Mouse (Mus musculus) neural tube, embryonic 11.5 days (tissue): ENCODE results near the gene H2al1g. TPM values are rescaled to one million over a fixed set of nuclear protein-coding genes. Genes with fewer than 3 reads are reported as not detected.
"Not testable (repeated sequence)": the region's sequence is repeated elsewhere in the genome, so short reads cannot be mapped to it uniquely, and the experiment has no call there.

Experiments
- ATAC-seq: fragments of 200-750 bp; cut with Nextera tagmentation; 2 replicates; pipeline ENCODE4 v1.8.0; 2017; ENCODE audit warnings: moderate number of reproducible peaks, mild to moderate bottlenecking, moderate TSS enrichment, moderate library complexity; ENCODE audit not compliant: insufficient read depth, low FRiP score, low TSS enrichment
- DNase-seq: peaks from one replicate; pipeline ENCODE4 v3.0.0-alpha.2; 2015; ENCODE audit warnings: low spot score
- H3K27ac ChIP-seq: fragments of 300-500 bp; sonication (generic); 2 replicates; pipeline ENCODE4 v1.5.1; 2014; ENCODE audit warnings: low read depth, mild to moderate bottlenecking, low read length
- H3K27me3 ChIP-seq: fragments of 300-500 bp; sonication (generic); 2 replicates; pipeline ENCODE4 v1.6.1; 2014; ENCODE audit warnings: mild to moderate bottlenecking, low read length, mixed read lengths; ENCODE audit not compliant: control insufficient read depth, insufficient read depth
- H3K36me3 ChIP-seq: fragments of 300-500 bp; sonication (generic); 2 replicates; pipeline ENCODE4 v1.6.1; 2014; ENCODE audit warnings: mild to moderate bottlenecking, low read length, moderate library complexity, mixed read lengths; ENCODE audit not compliant: control insufficient read depth, insufficient read depth
- H3K4me1 ChIP-seq: fragments of 300-500 bp; sonication (generic); 2 replicates; pipeline ENCODE4 v1.6.1; 2014; ENCODE audit warnings: low read length, mixed read lengths; ENCODE audit not compliant: control insufficient read depth, insufficient read depth
- H3K4me2 ChIP-seq: fragments of 300-500 bp; sonication (generic); 2 replicates; pipeline ENCODE4 v1.6.1; 2014; ENCODE audit warnings: low read depth, mild to moderate bottlenecking, moderate library complexity
- H3K4me3 ChIP-seq: fragments of 300-500 bp; sonication (generic); 2 replicates; pipeline ENCODE4 v1.5.1; 2014; ENCODE audit warnings: low read depth, low read length
- H3K9ac ChIP-seq: fragments of 300-500 bp; sonication (generic); 2 replicates; pipeline ENCODE4 v1.6.1; 2014; ENCODE audit warnings: mild to moderate bottlenecking, low read length
- H3K9me3 ChIP-seq: fragments of 300-500 bp; sonication (generic); 2 replicates; pipeline ENCODE4 v1.6.1; 2016; ENCODE audit warnings: low read length; ENCODE audit not compliant: control insufficient read depth
- WGBS: fragments of 180-500 bp; shearing (Covaris S2); extraction: QIAGEN DNeasy Blood & Tissue Kit; methylation state at CpG from one replicate; pipeline ENCODE4 v1.1.7; 2014; 5-methylcytosine and 5-hydroxymethylcytosine counted together
- polyA plus RNA-seq: library from polyadenylated mRNA; unstranded; fragments of >200 nt; fragmentation: Nextera tagmentation; extraction: Ambion mirVana; gene quantifications from 2 replicates; pipeline ENCODE4 v1.2.1, GENCODE M21; 2014

The H2al1g gene
- polyA plus RNA-seq, result not detected in 2 replicates

- not testable (repeated sequence) for H3K9ac ChIP-seq, ATAC-seq, H3K4me1 ChIP-seq, H3K9me3 ChIP-seq, H3K36me3 ChIP-seq, H3K4me2 ChIP-seq, H3K27ac ChIP-seq, H3K27me3 ChIP-seq, H3K4me3 ChIP-seq, DNase-seq
- WGBS, result no CpG with 5 or more reads among the region's 3 CpGs
Observed at GRCm38 (mm10) chrX:11317956-11318355, at the start of gene H2al1g. Gene H2al1g (plus strand): TSS chrX:11318256.

- DNase-seq, result no peak
- H3K9ac ChIP-seq, result no peak overlapping the region
Observed at GRCm38 (mm10) chrX:11269074-11269473, 49.0 kb upstream of the H2al1g start.

GRCm38 (mm10) chrX:11273190-11273589, 44.9 kb upstream of the H2al1g start:
- Histone ChIP-seq H3K9ac (no peak overlapping the region), H3K4me2 (no peak overlapping the region), H3K9me3 (no peaks in the 10 kb centered on the region), H3K27ac (no peak overlapping the region), H3K4me3 (no peak overlapping the region), H3K36me3 (no peaks in the 10 kb centered on the region), H3K27me3 (no peaks in the 10 kb centered on the region), H3K4me1 (no peaks in the 10 kb centered on the region)
- ATAC-seq (no peak), DNase-seq (no peak)
- WGBS, result 84% methylated on average over 3 of the region's 3 CpGs

More at GRCm38 (mm10) chrX:11269074-11269473, 49.0 kb upstream of the H2al1g start:
- no peaks in the 10 kb centered on the region for H3K9me3 ChIP-seq
- H3K4me2 ChIP-seq, result no peak overlapping the region
- H3K27ac ChIP-seq, result no peak overlapping the region
- H3K36me3 ChIP-seq, result no peaks in the 10 kb centered on the region
- no peaks in the 10 kb centered on the region for H3K27me3 ChIP-seq
- no peaks in the 10 kb centered on the region for H3K4me1 ChIP-seq
- ATAC-seq, result no peak
- H3K4me3 ChIP-seq, result no peak overlapping the region
- 86% methylated on average over 3 of the region's 3 CpGs for WGBS

GRCm38 (mm10) chrX:11277083-11277482, 41.0 kb upstream of the H2al1g start:
- WGBS, result 77% methylated on average over 6 of the region's 6 CpGs
- no peak overlapping the region for H3K27ac ChIP-seq
- H3K4me3 ChIP-seq, result no peak overlapping the region
- no peak overlapping the region for H3K4me2 ChIP-seq
- no peaks in the 10 kb centered on the region for H3K36me3 ChIP-seq
- no peak for DNase-seq
- no peak for ATAC-seq
- H3K9me3 ChIP-seq, result no peaks in the 10 kb centered on the region
- no peaks in the 10 kb centered on the region for H3K27me3 ChIP-seq
- no peak overlapping the region for H3K9ac ChIP-seq
- no peaks in the 10 kb centered on the region for H3K4me1 ChIP-seq

- Histone ChIP-seq H3K4me3 (no peak overlapping the region), H3K36me3 (no peaks in the 10 kb centered on the region), H3K4me1 (no peaks in the 10 kb centered on the region), H3K4me2 (no peak overlapping the region), H3K27ac (no peak overlapping the region), H3K9me3 (no peaks in the 10 kb centered on the region), H3K27me3 (no peaks in the 10 kb centered on the region), H3K9ac (no peak overlapping the region)
- DNase-seq (no peak), ATAC-seq (no peak)
- 68% methylated on average over 2 of the region's 2 CpGs for WGBS
Observed at GRCm38 (mm10) chrX:11280741-11281140, 37.3 kb upstream of the H2al1g start.

GRCm38 (mm10) chrX:11288306-11288882, 29.7 kb upstream of the H2al1g start:
- Histone ChIP-seq H3K27ac (no peak overlapping the region), H3K27me3 (no peaks in the 10 kb centered on the region), H3K4me1 (no peaks in the 10 kb centered on the region), H3K9ac (no peak overlapping the region), H3K9me3 (no peaks in the 10 kb centered on the region), H3K36me3 (no peaks in the 10 kb centered on the region), H3K4me2 (no peak overlapping the region), H3K4me3 (no peak overlapping the region)
- 79% methylated on average over 14 of the region's 14 CpGs for WGBS
- DNase-seq, result no peak
- no peak for ATAC-seq

- 67% methylated on average over 4 of the region's 4 CpGs for WGBS
- ATAC-seq, result no peak
- H3K4me3 ChIP-seq, result no peak overlapping the region
- H3K27ac ChIP-seq, result no peak overlapping the region
- no peak for DNase-seq
- no peaks in the 10 kb centered on the region for H3K27me3 ChIP-seq
- H3K9ac ChIP-seq, result no peak overlapping the region
- H3K4me2 ChIP-seq, result no peak overlapping the region
- H3K4me1 ChIP-seq, result no peaks in the 10 kb centered on the region
- no peaks in the 10 kb centered on the region for H3K36me3 ChIP-seq
- H3K9me3 ChIP-seq, result no peaks in the 10 kb centered on the region
Observed at GRCm38 (mm10) chrX:11289244-11289643, 28.8 kb upstream of the H2al1g start.

- not testable (repeated sequence) for H3K36me3 ChIP-seq, H3K9me3 ChIP-seq, DNase-seq, H3K4me2 ChIP-seq, H3K4me3 ChIP-seq, H3K27me3 ChIP-seq, ATAC-seq, H3K4me1 ChIP-seq, H3K9ac ChIP-seq, H3K27ac ChIP-seq
- no CpG with 5 or more reads among the region's 3 CpGs for WGBS
Observed at GRCm38 (mm10) chrX:11298957-11299356, 19.1 kb upstream of the H2al1g start, which contains the start of gene H2al1a. Gene H2al1a (plus strand): TSS chrX:11299257.

GRCm38 (mm10) chrX:11302132-11302531, 15.9 kb upstream of the H2al1g start, which contains the start of gene H2al1b:
Gene H2al1b (plus strand): TSS chrX:11302432.
- H3K36me3 ChIP-seq, H3K9me3 ChIP-seq, H3K27ac ChIP-seq, H3K4me1 ChIP-seq, ATAC-seq, H3K9ac ChIP-seq, H3K4me3 ChIP-seq, H3K4me2 ChIP-seq, H3K27me3 ChIP-seq, DNase-seq: not testable (repeated sequence)
- 88% methylated on average over 1 of the region's 3 CpGs for WGBS
